Mouse (Mus musculus): Measurements from ENCODE around the gene Gm6614. TPM values are rescaled to one million over a fixed set of nuclear protein-coding genes. Genes with fewer than 3 reads are reported as not detected.

Gene Gm6614
- total and polyA plus RNA-seq, 3 experiments = not detected

DNA sequence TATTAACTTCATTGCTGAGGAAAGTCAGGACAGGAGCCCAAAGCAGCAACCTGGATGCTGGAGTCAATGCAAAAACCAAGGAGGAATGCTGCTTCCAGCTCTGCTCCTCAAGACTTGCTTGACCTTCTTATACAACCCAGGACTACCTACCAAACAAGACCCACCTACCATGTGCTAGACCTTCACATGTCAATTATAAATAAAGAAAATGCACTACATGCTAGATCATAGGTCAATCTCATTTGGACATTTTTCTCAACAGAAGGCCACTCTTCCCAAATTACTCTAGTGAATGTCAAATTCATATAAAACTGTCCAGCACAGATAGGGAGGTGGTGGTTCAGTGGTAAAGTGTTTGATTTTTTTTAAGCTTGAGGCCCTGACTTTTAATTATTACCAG, 64.4 kb downstream of the Gm6614 start, which contains the start of gene Slco1a1:
Gene Slco1a1, minus strand, starts transcription at position 101 of the 400 bp plus-strand sequence.
- Histone ChIP-seq H3K27ac (ENCODE audit: control insufficient read depth, low read depth, low read length) (no peak within 1 kb of the TSS), H3K9me3 (replicated peaks; ENCODE audit: insufficient read depth, low read length) (no peaks in the 10 kb centered on the region), H3K79me2 (ENCODE audit: control insufficient read depth, insufficient read depth, low read length, poor library complexity) (no peaks in the 10 kb centered on the region), H3K4me3 (ENCODE audit: control insufficient read depth in 1 of 2, insufficient read depth in 1 of 2, low read depth in 2 of 2, low read length in 2 of 2) (no peak within 1 kb of the TSS), H3K36me3 (ENCODE audit: control insufficient read depth in 1 of 2, insufficient read depth in 2 of 2, low read length in 2 of 2) (no peaks in the 10 kb centered on the region), H3K4me1 (ENCODE audit: control insufficient read depth in 1 of 2, insufficient read depth in 2 of 2, low read length in 2 of 2) (no peaks in the 10 kb centered on the region), H3K9ac (ENCODE audit: control insufficient read depth, low read depth, low read length, poor library complexity, severe bottlenecking) (no peak within 1 kb of the TSS), H3K27me3 (ENCODE audit: control insufficient read depth in 1 of 2, insufficient read depth in 2 of 2, low read length in 2 of 2) (no peaks in the 10 kb centered on the region)
- no peak for DNase-seq (ENCODE audit: low read depth, low spot score)
- TF ChIP-seq ZC3H11A (IDR thresholded peaks at IDR 0.05; ENCODE audit: low read depth, low read length) (no peak), HCFC1 (IDR thresholded peaks at IDR 0.05; ENCODE audit: low read depth, low read length) (no peak), ZNF384 (IDR thresholded peaks at IDR 0.05; ENCODE audit: low read depth, low read length) (no peak), BHLHE40 (IDR thresholded peaks at IDR 0.05; ENCODE audit: borderline replicate concordance, low read depth, low read length) (no peak), MXI1 (IDR thresholded peaks at IDR 0.05; ENCODE audit: low read depth, low read length) (no peak), NRF1 (IDR thresholded peaks at IDR 0.05; ENCODE audit: insufficient read depth, low read depth, low read length, poor library complexity, severe bottlenecking) (no peak), MAZ (IDR thresholded peaks at IDR 0.05; ENCODE audit: low read depth, low read length) (no peak), CHD1 (IDR thresholded peaks at IDR 0.05; ENCODE audit: low read depth, low read length) (no peak), JUND (IDR thresholded peaks at IDR 0.05; ENCODE audit: low read depth, low read length) (no peak), SMC3 (IDR thresholded peaks at IDR 0.05; ENCODE audit: low read depth, low read length) (no peak), TCF12 (IDR thresholded peaks at IDR 0.05; ENCODE audit: low read depth, low read length) (no peak), NELFE (IDR thresholded peaks at IDR 0.05; ENCODE audit: low read depth, low read length) (no peak), USF1 (IDR thresholded peaks at IDR 0.05; ENCODE audit: low read depth, low read length) (no peak), POLR2A (IDR thresholded peaks at IDR 0.05; ENCODE audit: control insufficient read depth in 1 of 2, insufficient read depth in 1 of 2, low read depth in 1 of 2, low read length in 2 of 2, poor library complexity in 1 of 2) (no peak), TBP (IDR thresholded peaks at IDR 0.05; ENCODE audit: low read depth, low read length) (no peak), CTCF (IDR thresholded peaks at IDR 0.05 in 2 of 3, conservative IDR thresholded peaks at IDR 0.05 in 1 of 3; ENCODE audit: control insufficient read depth in 1 of 3, insufficient read depth in 1 of 3, low read depth in 2 of 3, low read length in 3 of 3, poor library complexity in 1 of 3, severe bottlenecking in 1 of 3) (no peak), GABPA (IDR thresholded peaks at IDR 0.05; ENCODE audit: low read depth, low read length) (no peak), UBTF (IDR thresholded peaks at IDR 0.05; ENCODE audit: borderline replicate concordance, insufficient read depth, low read depth, low read length) (no peak), MYB (IDR thresholded peaks at IDR 0.05; ENCODE audit: low read depth, low read length) (no peak), E2F4 (IDR thresholded peaks at IDR 0.05; ENCODE audit: borderline replicate concordance, low read depth, low read length) (no peak)

DNA sequence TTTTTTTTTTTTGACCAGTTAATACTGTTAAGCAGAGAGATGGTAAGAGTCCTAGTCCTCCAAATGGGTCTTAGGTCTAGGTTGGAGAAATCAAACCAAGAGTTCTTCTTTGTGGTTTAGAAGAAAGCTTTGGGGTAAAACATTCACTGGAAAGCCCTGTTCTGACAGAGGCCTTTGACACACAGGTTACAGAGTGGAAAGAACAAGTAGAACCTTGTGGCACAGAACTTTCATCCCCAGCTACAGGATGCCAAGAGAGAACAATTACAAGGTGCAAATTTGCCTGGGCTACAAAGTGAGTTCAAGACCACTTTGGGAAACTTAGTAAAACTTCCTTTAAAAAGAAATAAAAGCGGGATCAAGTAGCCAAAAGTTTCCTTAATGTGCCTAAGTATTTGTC, 70.8 kb downstream of the Gm6614 start:
- TF ChIP-seq POLR2AphosphoS5 (IDR thresholded peaks at IDR 0.05; ENCODE audit: borderline replicate concordance, low read depth, low read length) (no peak), RCOR1 (IDR thresholded peaks at IDR 0.05; ENCODE audit: low read depth, low read length) (no peak), USF1 (IDR thresholded peaks at IDR 0.05; ENCODE audit: low read depth, low read length) (no peak), TBP (IDR thresholded peaks at IDR 0.05; ENCODE audit: low read depth, low read length) (no peak), MYC (IDR thresholded peaks at IDR 0.05; ENCODE audit: low read depth, low read length) (no peak), HCFC1 (IDR thresholded peaks at IDR 0.05; ENCODE audit: low read depth, low read length) (no peak), SIN3A (IDR thresholded peaks at IDR 0.05; ENCODE audit: low read length) (no peak), CHD1 (IDR thresholded peaks at IDR 0.05; ENCODE audit: low read depth, low read length) (no peak)
- DNase-seq (ENCODE audit: low read depth, low spot score) = no peak
- no peaks in the 10 kb centered on the region for H3K4me1 ChIP-seq (ENCODE audit: control insufficient read depth in 1 of 2, insufficient read depth in 2 of 2, low read length in 2 of 2)
- no peaks in the 10 kb centered on the region for H3K9me3 ChIP-seq (replicated peaks; ENCODE audit: insufficient read depth, low read length)
- no peak overlapping the region for H3K27ac ChIP-seq (ENCODE audit: control insufficient read depth, low read depth, low read length)
- no peak overlapping the region for H3K4me3 ChIP-seq (ENCODE audit: control insufficient read depth in 1 of 2, insufficient read depth in 1 of 2, low read depth in 2 of 2, low read length in 2 of 2)
- H3K9ac ChIP-seq (ENCODE audit: control insufficient read depth, low read depth, low read length, poor library complexity, severe bottlenecking) = no peak overlapping the region
- no peaks in the 10 kb centered on the region for H3K79me2 ChIP-seq (ENCODE audit: control insufficient read depth, insufficient read depth, low read length, poor library complexity)
- H3K36me3 ChIP-seq (ENCODE audit: control insufficient read depth in 1 of 2, insufficient read depth in 2 of 2, low read length in 2 of 2) = no peaks in the 10 kb centered on the region
- no peaks in the 10 kb centered on the region for H3K27me3 ChIP-seq (ENCODE audit: control insufficient read depth in 1 of 2, insufficient read depth in 2 of 2, low read length in 2 of 2)
